Mouse (Mus musculus) hindbrain, embryonic 13.5 days (tissue): Measurements from ENCODE around the gene Adamts14. TPM values are rescaled to one million over a fixed set of nuclear protein-coding genes. Genes with fewer than 3 reads are reported as not detected.

Experiments used
- ATAC-seq: fragments of 200-750 bp; cut with Nextera tagmentation; 2 replicates; pipeline ENCODE4 v1.8.0; 2017; ENCODE audit warnings: moderate TSS enrichment; ENCODE audit not compliant: low FRiP score
- H3K27ac ChIP-seq: fragments of 300-500 bp; sonication (generic); 2 replicates; pipeline ENCODE4 v1.5.1; 2015; ENCODE audit warnings: inconsistent platforms, mild to moderate bottlenecking, moderate library complexity
- H3K27me3 ChIP-seq: fragments of 300-500 bp; sonication (generic); 2 replicates; pipeline ENCODE4 v1.6.1; 2015; ENCODE audit warnings: mild to moderate bottlenecking, inconsistent platforms
- H3K36me3 ChIP-seq: fragments of 300-500 bp; sonication (generic); 2 replicates; pipeline ENCODE4 v1.6.1; 2015; ENCODE audit warnings: mild to moderate bottlenecking, inconsistent platforms
- H3K4me1 ChIP-seq: fragments of 300-500 bp; sonication (generic); replicated peaks from 2 replicates; pipeline ENCODE4 v1.6.1; 2015; ENCODE audit warnings: inconsistent platforms
- H3K4me2 ChIP-seq: fragments of 300-500 bp; sonication (generic); 2 replicates; pipeline ENCODE4 v1.6.1; 2015; ENCODE audit warnings: inconsistent platforms, mild to moderate bottlenecking, moderate library complexity
- H3K4me3 ChIP-seq: fragments of 300-500 bp; sonication (generic); 2 replicates; pipeline ENCODE4 v1.5.1; 2015; ENCODE audit warnings: mild to moderate bottlenecking, inconsistent platforms
- H3K9ac ChIP-seq: fragments of 300-500 bp; sonication (generic); 2 replicates; pipeline ENCODE4 v1.6.1; 2015; ENCODE audit warnings: mild to moderate bottlenecking, inconsistent platforms
- H3K9me3 ChIP-seq: fragments of 300-500 bp; sonication (generic); 2 replicates; pipeline ENCODE4 v1.6.1; 2016; ENCODE audit warnings: inconsistent platforms
- WGBS: fragments of 180-500 bp; shearing (Covaris S2); methylation state at CpG from one replicate; pipeline ENCODE4 v1.1.7; 2015; 5-methylcytosine and 5-hydroxymethylcytosine counted together
- polyA plus RNA-seq: library from polyadenylated mRNA; unstranded; fragments of >200 nt; fragmentation: Nextera tagmentation; extraction: Ambion mirVana; gene quantifications from 2 replicates; pipeline ENCODE4 v1.2.1, GENCODE M21; 2015

The Adamts14 gene
- polyA plus RNA-seq, 1 experiment from 2014 or later: 0.14 TPM

DNA sequence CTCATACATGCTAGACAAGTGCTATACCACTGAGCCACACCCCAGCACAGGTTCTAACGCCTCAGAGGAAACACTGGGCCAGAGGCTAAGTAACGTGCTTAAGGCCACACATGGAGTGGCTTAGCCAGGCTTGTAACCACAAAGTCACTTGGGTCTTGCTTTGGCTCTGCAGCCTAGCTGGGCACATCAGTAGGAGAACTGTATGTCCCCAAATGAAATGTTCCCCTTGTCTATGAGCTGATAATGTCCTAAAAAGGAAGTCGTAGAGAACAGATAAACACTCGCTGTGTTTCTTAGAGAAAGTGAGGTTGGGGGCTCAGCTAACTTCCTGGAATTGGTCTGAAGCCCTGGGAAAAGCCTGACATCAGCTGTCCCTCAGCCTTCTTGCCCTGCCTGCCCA lies 57.1 kb downstream of the Adamts14 start:
- Histone ChIP-seq H3K4me3 (no peak overlapping the region), H3K4me1 (0 out of 2 replicates have a peak, but pooled peaks cover 2% of the 10 kb centered on the region), H3K27me3 (peaks cover 13% of the 10 kb centered on the region), H3K27ac (no peak overlapping the region), H3K4me2 (no peak overlapping the region), H3K36me3 (no peaks in the 10 kb centered on the region), H3K9me3 (peaks cover 3% of the 10 kb centered on the region; the same call in 1 of the 2 replicates), H3K9ac (no peak overlapping the region)
- 93% methylated on average over 4 of the region's 4 CpGs for WGBS
- ATAC-seq: no peak

DNA sequence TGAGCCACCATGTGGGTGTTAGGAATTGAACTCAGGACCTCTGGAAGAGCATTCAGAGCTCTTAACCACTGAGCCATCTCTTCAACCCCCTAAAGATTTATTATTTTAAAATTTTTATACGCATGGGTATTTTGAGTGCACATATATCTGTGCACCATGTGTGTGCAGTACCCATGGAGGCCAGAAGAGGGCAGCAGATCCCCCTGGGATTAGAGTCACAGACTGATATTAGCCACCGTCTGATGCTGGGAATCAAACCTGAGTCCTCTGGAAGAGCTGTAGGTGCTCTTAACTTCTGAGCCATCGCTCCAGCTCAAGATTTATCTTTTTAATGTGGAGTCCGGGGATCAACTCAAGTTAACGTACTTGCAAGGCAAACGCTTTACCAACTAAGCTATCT lies 57.6 kb downstream of the Adamts14 start:
- Histone ChIP-seq H3K9ac (no peak overlapping the region), H3K9me3 (peaks cover 3% of the 10 kb centered on the region; the same call in 1 of the 2 replicates), H3K4me2 (no peak overlapping the region), H3K4me3 (no peak overlapping the region), H3K27me3 (peaks cover 15% of the 10 kb centered on the region), H3K27ac (no peak overlapping the region), H3K36me3 (no peaks in the 10 kb centered on the region), H3K4me1 (0 out of 2 replicates have a peak, but pooled peaks cover 2% of the 10 kb centered on the region)
- 97% methylated on average over 6 of the region's 6 CpGs for WGBS
- no peak for ATAC-seq

DNA sequence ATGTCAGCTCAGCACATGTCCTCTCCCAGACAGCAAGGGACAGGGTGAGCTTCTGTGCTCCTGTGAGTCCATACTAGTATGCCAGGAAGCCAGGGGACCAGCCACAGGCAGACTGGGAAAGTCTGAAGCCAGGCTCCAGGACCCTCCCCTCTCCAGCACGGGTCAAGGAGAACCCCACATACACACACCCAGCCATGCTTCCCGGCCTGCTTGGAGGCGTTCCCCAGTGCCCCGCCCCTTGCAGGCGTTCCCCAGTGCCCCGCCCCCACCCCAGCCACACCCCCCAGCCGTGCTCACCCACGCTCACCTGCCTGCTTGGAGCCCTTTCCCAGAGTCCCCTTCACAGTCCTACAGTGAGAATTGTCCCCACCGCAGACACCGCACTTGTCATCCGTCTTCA lies 60.4 kb downstream of the Adamts14 start:
- H3K4me1 ChIP-seq: 0 out of 2 replicates have a peak, but pooled peaks cover 2% of the 10 kb centered on the region
- peaks cover 15% of the 10 kb centered on the region for H3K27me3 ChIP-seq
- no peaks in the 10 kb centered on the region for H3K36me3 ChIP-seq
- no peak overlapping the region for H3K27ac ChIP-seq
- WGBS: 11% methylated on average over 8 of the region's 11 CpGs
- no peak overlapping the region for H3K4me3 ChIP-seq
- no peak overlapping the region for H3K9ac ChIP-seq
- no peak for ATAC-seq
- H3K9me3 ChIP-seq: no peaks in the 10 kb centered on the region
- H3K4me2 ChIP-seq: no peak overlapping the region

DNA sequence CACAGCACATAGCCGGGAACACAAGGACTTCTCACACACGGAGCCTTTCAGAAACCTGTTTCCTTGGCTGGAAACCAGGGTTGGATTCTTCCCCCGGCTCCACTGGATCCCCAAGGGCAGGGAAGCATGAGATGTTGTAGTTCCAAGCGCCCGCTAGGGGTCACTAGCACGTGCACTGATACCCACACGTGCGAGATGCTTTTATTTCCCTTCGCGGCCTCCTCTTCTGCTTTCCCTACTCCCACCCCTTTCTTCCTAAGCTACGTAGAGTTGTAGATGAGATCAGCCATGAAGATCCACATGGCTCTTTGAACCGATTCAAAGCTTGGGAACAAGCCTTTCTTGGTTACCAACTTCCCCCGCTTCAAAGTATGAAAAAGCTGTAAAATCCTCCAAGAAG lies 61.5 kb downstream of the Adamts14 start:
- no peak overlapping the region for H3K27ac ChIP-seq
- no peak overlapping the region for H3K4me2 ChIP-seq
- H3K27me3 ChIP-seq: peaks cover 15% of the 10 kb centered on the region
- 0 out of 2 replicates have a peak, but pooled peaks cover 2% of the 10 kb centered on the region for H3K4me1 ChIP-seq
- 10% methylated on average over 13 of the region's 13 CpGs for WGBS
- ATAC-seq: no peak
- no peak overlapping the region for H3K4me3 ChIP-seq
- no peaks in the 10 kb centered on the region for H3K9me3 ChIP-seq
- no peak overlapping the region for H3K9ac ChIP-seq
- no peaks in the 10 kb centered on the region for H3K36me3 ChIP-seq

DNA sequence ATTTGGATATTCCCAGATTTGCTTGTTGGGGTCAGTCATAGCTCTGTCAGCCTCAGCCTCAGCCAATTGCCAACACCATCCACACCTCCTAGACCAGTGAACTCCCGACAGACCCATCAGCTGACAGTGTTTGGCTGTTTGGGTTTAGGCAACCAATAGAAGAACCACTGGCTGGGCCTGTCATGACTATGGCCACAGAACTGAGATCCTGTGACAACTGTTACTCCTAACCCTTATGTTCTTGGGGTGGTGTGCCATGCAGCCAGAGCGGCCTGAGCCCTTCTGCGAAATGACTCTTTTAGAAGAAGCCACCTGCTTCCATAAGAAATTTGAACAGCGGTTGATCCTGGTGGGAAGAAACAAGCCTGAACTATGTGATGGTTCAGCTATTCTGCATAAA lies 62.1 kb downstream of the Adamts14 start:
- Histone ChIP-seq H3K9ac (no peak overlapping the region), H3K4me1 (0 out of 2 replicates have a peak, but pooled peaks cover 2% of the 10 kb centered on the region), H3K4me2 (no peak overlapping the region), H3K36me3 (no peaks in the 10 kb centered on the region), H3K4me3 (no peak overlapping the region), H3K27me3 (peaks cover 15% of the 10 kb centered on the region), H3K27ac (no peak overlapping the region), H3K9me3 (no peaks in the 10 kb centered on the region)
- WGBS: 83% methylated on average over 4 of the region's 4 CpGs
- no peak for ATAC-seq

DNA sequence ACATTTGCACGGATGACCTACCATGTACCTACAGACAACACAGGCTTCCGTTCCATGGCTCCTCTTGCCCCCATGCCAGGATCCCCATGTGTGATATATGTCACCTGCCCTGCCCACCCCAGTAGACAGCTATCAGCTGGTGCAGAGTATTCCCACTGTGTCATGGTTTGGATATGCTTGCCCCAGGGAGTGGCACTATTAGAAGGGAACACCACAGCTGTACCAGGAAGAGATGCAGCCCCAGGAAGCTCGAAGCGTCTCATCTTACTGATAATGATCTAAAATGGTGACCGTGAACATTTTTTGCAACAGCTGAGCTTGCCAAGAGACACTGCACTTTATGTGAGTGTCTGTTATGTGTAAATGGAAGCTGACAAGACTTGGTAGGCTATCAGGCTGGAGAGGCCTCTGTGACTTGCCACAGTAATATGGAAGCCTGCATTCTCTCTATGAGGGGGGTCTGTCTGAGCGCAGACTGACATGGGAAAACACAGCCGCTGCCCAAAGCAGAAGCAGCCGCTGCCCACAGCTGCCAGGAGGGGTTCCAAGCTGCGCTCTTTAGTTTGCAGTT lies 65.0 kb downstream of the Adamts14 start:
- Histone ChIP-seq H3K4me2 (no peak overlapping the region), H3K27ac (no peak overlapping the region), H3K4me3 (no peak overlapping the region), H3K27me3 (peaks cover 11% of the 10 kb centered on the region), H3K36me3 (no peaks in the 10 kb centered on the region), H3K9ac (no peak overlapping the region), H3K9me3 (no peaks in the 10 kb centered on the region), H3K4me1 (0 out of 2 replicates have a peak, but pooled peaks cover 2% of the 10 kb centered on the region)
- 89% methylated on average over 9 of the region's 9 CpGs for WGBS
- ATAC-seq: no peak

DNA sequence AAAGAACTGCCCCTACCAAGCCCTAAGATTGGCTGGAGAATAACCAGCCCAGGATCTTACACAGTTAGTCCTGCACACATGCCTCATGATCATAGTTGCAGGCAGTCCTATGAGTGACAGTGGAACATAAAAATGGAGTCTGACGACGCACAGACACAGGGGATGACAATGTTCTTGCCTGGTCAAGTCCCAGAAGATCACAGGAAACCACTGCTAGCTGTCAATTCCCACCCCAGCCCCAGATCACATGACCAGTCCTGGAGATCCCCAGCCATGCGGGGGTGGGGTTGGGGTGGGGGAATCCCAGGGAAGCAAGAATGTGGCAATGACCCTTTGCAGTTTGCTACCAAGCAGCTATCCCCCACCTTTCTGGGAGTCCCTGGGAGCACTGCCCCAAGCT lies 69.3 kb downstream of the Adamts14 start:
- H3K36me3 ChIP-seq: no peaks in the 10 kb centered on the region
- H3K9me3 ChIP-seq: no peaks in the 10 kb centered on the region
- 0 out of 2 replicates have a peak, but pooled peaks cover 2% of the 10 kb centered on the region for H3K27me3 ChIP-seq
- no peaks in the 10 kb centered on the region for H3K4me1 ChIP-seq
- H3K4me3 ChIP-seq: no peak overlapping the region
- H3K4me2 ChIP-seq: no peak overlapping the region
- H3K27ac ChIP-seq: no peak overlapping the region
- no peak for ATAC-seq
- 80% methylated on average over 3 of the region's 3 CpGs for WGBS
- H3K9ac ChIP-seq: no peak overlapping the region

DNA sequence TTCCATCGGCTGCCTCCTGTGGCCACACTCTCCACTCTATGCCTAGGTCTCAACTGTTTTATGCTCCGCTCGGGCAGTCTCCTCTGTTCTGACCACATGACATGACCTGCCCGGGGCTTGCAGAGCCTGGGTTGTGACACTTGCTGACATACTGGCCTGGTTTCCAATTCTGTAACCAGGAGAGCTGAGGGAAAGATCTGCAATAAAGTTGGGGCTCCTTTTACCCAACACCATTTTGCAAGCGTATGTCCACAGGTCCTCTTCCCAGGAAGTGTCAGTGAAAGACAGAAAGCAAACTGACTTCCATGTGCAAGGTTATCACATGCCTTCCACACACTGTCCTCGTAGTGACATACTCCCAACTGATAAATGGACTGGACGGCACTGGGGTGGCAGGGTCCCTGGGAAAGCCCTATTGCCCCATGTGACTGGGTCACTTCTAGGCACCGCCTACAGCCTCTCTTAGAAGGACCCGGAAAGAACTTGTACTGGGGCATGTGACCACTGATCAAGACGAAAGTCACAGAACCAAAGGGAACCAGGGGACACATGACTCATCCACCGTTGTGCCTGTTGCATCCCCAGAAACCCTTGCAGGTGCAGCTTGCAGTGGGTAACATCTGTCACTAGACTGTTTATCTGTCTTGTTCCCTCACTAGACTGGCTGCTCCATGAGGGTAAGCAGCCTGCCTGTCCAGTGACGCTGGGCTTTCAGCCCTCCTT lies 71.5 kb downstream of the Adamts14 start:
- Histone ChIP-seq H3K4me2 (no peak overlapping the region), H3K9me3 (no peaks in the 10 kb centered on the region), H3K27me3 (0 out of 2 replicates have a peak, but pooled peaks cover 2% of the 10 kb centered on the region), H3K4me1 (no peaks in the 10 kb centered on the region), H3K4me3 (no peak overlapping the region), H3K27ac (no peak overlapping the region), H3K36me3 (no peaks in the 10 kb centered on the region), H3K9ac (no peak overlapping the region)
- ATAC-seq: no peak
- 87% methylated on average over 12 of the region's 12 CpGs for WGBS

DNA sequence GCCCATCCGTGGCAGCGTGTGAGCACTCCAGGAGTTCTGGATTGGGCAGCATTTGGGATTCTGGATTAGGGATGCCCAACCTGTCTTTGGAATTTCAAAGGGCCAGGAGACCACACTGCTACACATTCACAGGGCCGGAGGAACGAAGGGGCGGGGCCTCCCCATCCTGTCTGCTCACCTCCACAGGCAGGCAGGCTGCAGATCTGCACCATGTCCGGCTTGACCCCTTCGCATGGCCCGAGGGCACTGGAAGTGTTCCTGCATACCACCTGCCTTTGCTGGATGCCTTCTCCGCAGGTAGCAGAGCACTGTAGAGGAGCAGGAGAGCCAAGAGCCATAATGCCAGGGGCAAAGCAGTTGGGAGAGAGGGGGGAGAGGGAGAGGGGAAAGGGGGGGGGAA lies 72.2 kb downstream of the Adamts14 start:
- Histone ChIP-seq H3K27ac (no peak overlapping the region), H3K9me3 (no peaks in the 10 kb centered on the region), H3K9ac (no peak overlapping the region), H3K4me3 (no peak overlapping the region), H3K4me1 (no peaks in the 10 kb centered on the region), H3K27me3 (0 out of 2 replicates have a peak, but pooled peaks cover 2% of the 10 kb centered on the region), H3K4me2 (no peak overlapping the region), H3K36me3 (no peaks in the 10 kb centered on the region)
- ATAC-seq: no peak
- 53% methylated on average over 9 of the region's 9 CpGs for WGBS

DNA sequence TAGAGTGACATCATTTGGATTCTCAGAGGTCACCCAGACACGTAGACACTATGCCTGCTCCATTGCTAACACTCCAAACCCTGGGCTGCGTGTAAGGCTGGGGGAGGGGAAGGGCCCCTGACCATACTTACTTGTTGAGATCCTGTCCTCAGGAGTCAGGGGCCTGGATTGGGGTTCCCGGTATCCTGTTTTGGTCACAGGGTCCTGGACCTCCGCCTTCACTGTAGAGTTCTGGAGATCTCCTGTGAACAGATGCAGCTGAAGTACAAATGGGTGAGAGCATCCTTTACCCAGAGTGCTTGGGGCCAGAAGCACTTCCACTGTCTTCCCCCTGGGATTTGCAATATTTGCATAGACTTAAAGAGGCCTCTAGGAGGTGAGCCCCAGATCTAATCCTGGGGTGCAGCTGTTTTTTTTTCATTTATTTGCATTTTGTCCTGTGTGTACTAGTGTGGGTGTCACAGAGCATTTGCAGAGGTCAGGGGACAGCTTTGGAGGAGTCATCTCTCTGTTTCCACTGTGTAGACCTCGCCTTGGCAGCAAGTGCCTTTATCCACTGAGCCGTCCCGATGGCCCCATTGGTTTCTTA lies 72.9 kb downstream of the Adamts14 start:
- 69% methylated on average over 7 of the region's 7 CpGs for WGBS
- H3K27me3 ChIP-seq: 0 out of 2 replicates have a peak, but pooled peaks cover 2% of the 10 kb centered on the region
- H3K4me1 ChIP-seq: no peaks in the 10 kb centered on the region
- no peak overlapping the region for H3K9ac ChIP-seq
- H3K4me2 ChIP-seq: no peak overlapping the region
- H3K27ac ChIP-seq: no peak overlapping the region
- H3K4me3 ChIP-seq: no peak overlapping the region
- no peak for ATAC-seq
- no peaks in the 10 kb centered on the region for H3K9me3 ChIP-seq
- H3K36me3 ChIP-seq: no peaks in the 10 kb centered on the region

DNA sequence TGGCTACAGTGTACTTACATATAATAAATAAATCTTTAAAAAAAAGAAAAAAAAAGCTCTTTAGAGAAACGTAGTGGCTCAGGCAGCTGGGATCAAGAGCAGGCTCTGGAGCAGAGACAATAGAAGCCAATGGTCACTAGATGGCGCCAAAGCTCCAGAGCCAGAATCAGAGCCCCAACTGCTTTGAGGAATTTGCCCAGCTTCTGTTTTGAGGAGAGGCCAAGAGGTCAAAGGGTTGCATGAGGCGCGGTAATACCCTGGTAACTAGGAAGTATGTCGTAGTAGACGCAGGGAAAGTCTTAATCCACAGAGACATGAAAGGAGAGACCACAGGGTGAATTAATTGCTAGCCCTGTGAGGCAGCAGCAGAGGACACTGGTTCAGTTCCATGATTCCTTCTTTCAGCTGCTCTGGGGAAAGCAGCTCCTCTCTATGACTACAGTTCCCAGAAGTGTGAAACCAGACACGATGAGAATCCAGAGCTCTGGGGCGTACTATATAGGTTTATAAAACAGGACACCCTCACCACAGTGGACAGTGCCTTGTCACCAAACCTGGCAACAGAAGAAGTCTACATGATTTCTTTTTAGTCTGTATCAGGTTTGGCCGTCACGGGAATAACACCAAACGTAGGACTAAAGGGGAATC lies 73.5 kb downstream of the Adamts14 start:
- no peak overlapping the region for H3K27ac ChIP-seq
- peak; percentile 23; the same call in 1 of the 2 replicates for ATAC-seq

DNA sequence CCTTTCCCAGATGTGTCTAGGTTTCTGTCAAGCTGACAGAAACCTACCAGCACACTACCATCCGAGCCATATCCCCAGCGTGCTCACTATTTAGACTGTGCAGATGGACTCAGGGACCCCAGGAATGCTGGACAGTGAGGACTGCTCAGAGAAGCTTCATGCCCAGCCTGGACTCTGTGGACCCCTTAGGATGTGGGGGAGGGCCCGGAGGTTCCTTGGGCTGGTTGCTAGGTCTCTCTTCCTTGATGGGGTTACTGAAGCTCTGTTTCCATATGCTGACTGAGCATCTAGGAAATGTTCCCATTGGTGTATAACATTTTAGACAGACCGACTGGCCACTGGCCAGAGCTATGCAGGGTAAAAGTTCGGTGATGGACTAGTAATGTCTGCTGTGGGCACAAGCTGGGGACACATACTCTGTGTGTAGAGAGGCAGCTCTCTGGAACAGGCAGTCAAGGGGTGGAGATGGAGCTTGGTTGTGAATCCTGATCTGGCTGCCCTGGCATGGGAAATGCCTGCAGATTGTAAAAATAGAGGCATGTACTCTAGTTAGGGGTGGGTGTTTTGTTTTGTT lies 77.4 kb downstream of the Adamts14 start:
- H3K27me3 ChIP-seq: no peaks in the 10 kb centered on the region
- no peaks in the 10 kb centered on the region for H3K4me1 ChIP-seq
- 93% methylated on average over 5 of the region's 5 CpGs for WGBS
- no peaks in the 10 kb centered on the region for H3K9me3 ChIP-seq
- H3K9ac ChIP-seq: no peak overlapping the region
- H3K4me3 ChIP-seq: no peak overlapping the region
- H3K36me3 ChIP-seq: no peaks in the 10 kb centered on the region
- no peak for ATAC-seq
- H3K4me2 ChIP-seq: no peak overlapping the region
- H3K27ac ChIP-seq: no peak overlapping the region

More for the DNA sequence above, 73.5 kb downstream of the Adamts14 start:
- no peak overlapping the region for H3K9ac ChIP-seq
- H3K4me3 ChIP-seq: no peak overlapping the region
- H3K36me3 ChIP-seq: no peaks in the 10 kb centered on the region
- H3K27me3 ChIP-seq: 0 out of 2 replicates have a peak, but pooled peaks cover 2% of the 10 kb centered on the region
- H3K4me2 ChIP-seq: no peak overlapping the region
- H3K9me3 ChIP-seq: no peaks in the 10 kb centered on the region
- 26% methylated on average over 11 of the region's 11 CpGs for WGBS
- no peaks in the 10 kb centered on the region for H3K4me1 ChIP-seq
